Mouse (Mus musculus) lung, postnatal 0 days (tissue): ENCODE measurements around the gene 1700020A23Rik. TPM values are rescaled to one million over a fixed set of nuclear protein-coding genes. Genes with fewer than 3 reads are reported as not detected.

ENCODE experiments used
- ATAC-seq: fragments of 200-750 bp; cut with Nextera tagmentation; 2 replicates; pipeline ENCODE4 v1.8.0; 2017; ENCODE audit warnings: moderate library complexity
- DNase-seq: peaks from one replicate; pipeline ENCODE4 v3.0.0-alpha.2; 2016; ENCODE audit warnings: low spot score
- H3K27ac ChIP-seq: fragments of 300-500 bp; sonication (generic); 2 replicates; pipeline ENCODE4 v1.5.1; 2014; ENCODE audit warnings: antibody characterized with exemption, mild to moderate bottlenecking, low read length, mixed read lengths
- H3K27me3 ChIP-seq: fragments of 300-500 bp; sonication (generic); replicated peaks from 2 replicates; pipeline ENCODE4 v1.6.1; 2014; ENCODE audit warnings: low read length, mixed read lengths; ENCODE audit not compliant: insufficient read depth
- H3K36me3 ChIP-seq: fragments of 300-500 bp; sonication (generic); 2 replicates; pipeline ENCODE4 v1.6.1; 2014; ENCODE audit warnings: low read length, mixed read lengths; ENCODE audit not compliant: insufficient read depth
- H3K4me1 ChIP-seq: fragments of 300-500 bp; sonication (generic); 2 replicates; pipeline ENCODE4 v1.6.1; 2014; ENCODE audit warnings: antibody characterized with exemption, low read depth, low read length, mixed read lengths; ENCODE audit not compliant: insufficient read depth
- H3K4me2 ChIP-seq: fragments of 300-500 bp; sonication (generic); replicated peaks from 2 replicates; pipeline ENCODE4 v1.6.1; 2014; ENCODE audit warnings: low read depth, mild to moderate bottlenecking, low read length, moderate library complexity, mixed read lengths
- H3K4me3 ChIP-seq: fragments of 300-500 bp; sonication (generic); 2 replicates; pipeline ENCODE4 v1.5.1; 2014; ENCODE audit warnings: low read depth, low read length
- H3K9ac ChIP-seq: fragments of 300-500 bp; sonication (generic); replicated peaks from 2 replicates; pipeline ENCODE4 v1.6.1; 2014; ENCODE audit warnings: low read depth, mild to moderate bottlenecking
- H3K9me3 ChIP-seq: fragments of 300-500 bp; sonication (generic); 2 replicates; pipeline ENCODE4 v1.6.1; 2016; ENCODE audit warnings: low read length, mixed read lengths
- CTCF ChIP-seq: IDR thresholded peaks from 2 replicates; pipeline ENCODE4 v1.5.1; 2016; ENCODE audit warnings: antibody characterized with exemption, mild to moderate bottlenecking
- EP300 ChIP-seq: IDR thresholded peaks from 2 replicates; pipeline ENCODE4 v1.6.1; 2016; ENCODE audit warnings: antibody characterized with exemption, mild to moderate bottlenecking, control low read depth
- WGBS: fragments of 180-500 bp; shearing (Covaris S2); extraction: QIAGEN DNeasy Blood & Tissue Kit; methylation state at CpG from one replicate; pipeline ENCODE4 v1.1.7; 2014; 5-methylcytosine and 5-hydroxymethylcytosine counted together
- polyA plus RNA-seq: library from polyadenylated mRNA; unstranded; fragments of >200 nt; fragmentation: Nextera tagmentation; extraction: Ambion mirVana; gene quantifications from 2 replicates; pipeline ENCODE4 v1.2.1, GENCODE M21; 2015

Gene 1700020A23Rik
- polyA plus RNA-seq, 1 experiment from 2014 or later, result not detected

- DNase-seq, result peak; percentile 5
- no peak overlapping the region for H3K9ac ChIP-seq
- H3K4me2 ChIP-seq, result no peak overlapping the region
- H3K27ac ChIP-seq, result no peak overlapping the region
- no peak overlapping the region for H3K4me3 ChIP-seq
- TF ChIP-seq EP300, result no peak
- no peak for TF ChIP-seq CTCF
- no peaks in the 10 kb centered on the region for H3K36me3 ChIP-seq
- H3K27me3 ChIP-seq, result no peaks in the 10 kb centered on the region
- no peaks in the 10 kb centered on the region for H3K9me3 ChIP-seq
- no peaks in the 10 kb centered on the region for H3K4me1 ChIP-seq
- WGBS, result 61% methylated on average over 4 of the region's 4 CpGs
- ATAC-seq, result no peak
These were observed 30.1 kb upstream of the 1700020A23Rik start for GRCm38 (mm10) chr2:130374951-130375350.

GRCm38 (mm10) chr2:130383205-130383604, 21.9 kb upstream of the 1700020A23Rik start:
- Histone ChIP-seq H3K9ac (no peak overlapping the region), H3K9me3 (no peaks in the 10 kb centered on the region), H3K4me1 (no peaks in the 10 kb centered on the region), H3K27me3 (no peaks in the 10 kb centered on the region), H3K27ac (no peak overlapping the region), H3K4me2 (no peak overlapping the region), H3K36me3 (no peaks in the 10 kb centered on the region), H3K4me3 (no peak overlapping the region)
- TF ChIP-seq CTCF, result no peak
- TF ChIP-seq EP300, result no peak
- 50% methylated on average over 3 of the region's 3 CpGs for WGBS
- no peak for ATAC-seq
- DNase-seq, result no peak

- ATAC-seq (no peak), DNase-seq (peak; percentile 17)
- no peaks in the 10 kb centered on the region for H3K9me3 ChIP-seq
- no peak overlapping the region for H3K9ac ChIP-seq
- no peaks in the 10 kb centered on the region for H3K36me3 ChIP-seq
- no peak for TF ChIP-seq EP300
- no peak for TF ChIP-seq CTCF
- H3K27ac ChIP-seq, result no peak overlapping the region
- no peak overlapping the region for H3K4me3 ChIP-seq
- no peaks in the 10 kb centered on the region for H3K4me1 ChIP-seq
- H3K27me3 ChIP-seq, result no peaks in the 10 kb centered on the region
- WGBS, result 57% methylated on average over 6 of the region's 6 CpGs
- H3K4me2 ChIP-seq, result no peak overlapping the region
These were observed 21.2 kb upstream of the 1700020A23Rik start for GRCm38 (mm10) chr2:130383895-130384294.

- H3K9ac ChIP-seq, result no peak overlapping the region
These were observed 18.8 kb upstream of the 1700020A23Rik start for GRCm38 (mm10) chr2:130386212-130386611.

GRCm38 (mm10) chr2:130388796-130389195, 16.3 kb upstream of the 1700020A23Rik start:
- no peaks in the 10 kb centered on the region for H3K4me1 ChIP-seq
- WGBS, result 86% methylated on average over 2 of the region's 2 CpGs
- no peak overlapping the region for H3K27ac ChIP-seq
- H3K4me3 ChIP-seq, result no peak overlapping the region
- TF ChIP-seq EP300, result no peak
- TF ChIP-seq CTCF, result peak; percentile 64
- H3K4me2 ChIP-seq, result no peak overlapping the region
- no peak for ATAC-seq
- H3K36me3 ChIP-seq, result no peaks in the 10 kb centered on the region
- no peak overlapping the region for H3K9ac ChIP-seq
- no peaks in the 10 kb centered on the region for H3K27me3 ChIP-seq
- DNase-seq, result peak; percentile 22
- no peaks in the 10 kb centered on the region for H3K9me3 ChIP-seq

More at GRCm38 (mm10) chr2:130386212-130386611, 18.8 kb upstream of the 1700020A23Rik start:
- ATAC-seq, result no peak
- H3K27me3 ChIP-seq, result no peaks in the 10 kb centered on the region
- no peaks in the 10 kb centered on the region for H3K9me3 ChIP-seq
- no peaks in the 10 kb centered on the region for H3K36me3 ChIP-seq
- H3K4me1 ChIP-seq, result no peaks in the 10 kb centered on the region
- peak; percentile 28 for DNase-seq
- H3K27ac ChIP-seq, result no peak overlapping the region
- WGBS, result 40% methylated on average over 1 of the region's 1 CpGs
- H3K4me2 ChIP-seq, result no peak overlapping the region
- no peak overlapping the region for H3K4me3 ChIP-seq
- TF ChIP-seq CTCF, result no peak
- no peak for TF ChIP-seq EP300

GRCm38 (mm10) chr2:130390993-130391625, 13.9 kb upstream of the 1700020A23Rik start:
- DNase-seq (no peak), ATAC-seq (no peak)
- TF ChIP-seq EP300 (no peak), CTCF (no peak)
- no peaks in the 10 kb centered on the region for H3K36me3 ChIP-seq
- H3K4me2 ChIP-seq, result no peak overlapping the region
- no peaks in the 10 kb centered on the region for H3K9me3 ChIP-seq
- no peak overlapping the region for H3K27ac ChIP-seq
- H3K4me3 ChIP-seq, result no peak overlapping the region
- WGBS, result 79% methylated on average over 11 of the region's 11 CpGs
- no peak overlapping the region for H3K9ac ChIP-seq
- H3K4me1 ChIP-seq, result no peaks in the 10 kb centered on the region
- no peaks in the 10 kb centered on the region for H3K27me3 ChIP-seq

- no peak for DNase-seq
- no peak for ATAC-seq
- H3K36me3 ChIP-seq, result no peaks in the 10 kb centered on the region
- 74% methylated on average over 3 of the region's 3 CpGs for WGBS
- H3K9me3 ChIP-seq, result no peaks in the 10 kb centered on the region
- no peak overlapping the region for H3K4me2 ChIP-seq
- no peak overlapping the region for H3K4me3 ChIP-seq
- TF ChIP-seq EP300 (no peak), CTCF (no peak)
- no peak overlapping the region for H3K9ac ChIP-seq
- no peaks in the 10 kb centered on the region for H3K27me3 ChIP-seq
- H3K4me1 ChIP-seq, result no peaks in the 10 kb centered on the region
- H3K27ac ChIP-seq, result no peak overlapping the region
These were observed 12.2 kb upstream of the 1700020A23Rik start for GRCm38 (mm10) chr2:130392836-130393235.
